Mouse (Mus musculus) forebrain, embryonic 16.5 days (tissue): ENCODE data around the gene Id3. TPM values are rescaled to one million over a fixed set of nuclear protein-coding genes. Genes with fewer than 3 reads are reported as not detected.

Experiments
- ATAC-seq: fragments of 200-750 bp; cut with Nextera tagmentation; 2 replicates; pipeline ENCODE4 v1.8.0; 2017; ENCODE audit warnings: mild to moderate bottlenecking, moderate library complexity
- H3K27ac ChIP-seq: fragments of 300-500 bp; sonication (generic); 2 replicates; pipeline ENCODE4 v1.5.1; 2014; ENCODE audit warnings: low read length, control low read depth
- H3K27me3 ChIP-seq: fragments of 300-500 bp; sonication (generic); replicated peaks from 2 replicates; pipeline ENCODE4 v1.6.1; 2014; ENCODE audit warnings: low read length; ENCODE audit not compliant: control insufficient read depth, insufficient read depth
- H3K36me3 ChIP-seq: fragments of 300-500 bp; sonication (generic); 2 replicates; pipeline ENCODE4 v1.6.1; 2014; ENCODE audit not compliant: control insufficient read depth, insufficient read depth
- H3K4me1 ChIP-seq: fragments of 300-500 bp; sonication (generic); replicated peaks from 2 replicates; pipeline ENCODE4 v1.6.1; 2014; ENCODE audit warnings: low read length; ENCODE audit not compliant: control insufficient read depth, insufficient read depth
- H3K4me2 ChIP-seq: fragments of 300-500 bp; sonication (generic); 2 replicates; pipeline ENCODE4 v1.6.1; 2014; ENCODE audit warnings: mild to moderate bottlenecking, low read length, control low read depth
- H3K4me3 ChIP-seq: fragments of 300-500 bp; sonication (generic); replicated peaks from 2 replicates; pipeline ENCODE4 v1.5.1; 2014; ENCODE audit warnings: mild to moderate bottlenecking, low read length, control low read depth
- H3K9ac ChIP-seq: fragments of 300-500 bp; sonication (generic); replicated peaks from 2 replicates; pipeline ENCODE4 v1.6.1; 2014; ENCODE audit warnings: low read depth, low read length, control low read depth
- H3K9me3 ChIP-seq: fragments of 300-500 bp; sonication (generic); 2 replicates; pipeline ENCODE4 v1.6.1; 2016; ENCODE audit warnings: low read length; ENCODE audit not compliant: control insufficient read depth
- WGBS: fragments of 180-500 bp; shearing (Covaris S2); extraction: QIAGEN DNeasy Blood & Tissue Kit; methylation state at CpG from one replicate; pipeline ENCODE4 v1.1.7; 2014; 5-methylcytosine and 5-hydroxymethylcytosine counted together
- polyA plus RNA-seq: library from polyadenylated mRNA; unstranded; fragments of >200 nt; fragmentation: Nextera tagmentation; extraction: Ambion mirVana; gene quantifications from 2 replicates; pipeline ENCODE4 v1.2.1, GENCODE M21; 2015

The Id3 gene
- polyA plus RNA-seq, 1 experiment from 2014 or later: 85.1 TPM

DNA sequence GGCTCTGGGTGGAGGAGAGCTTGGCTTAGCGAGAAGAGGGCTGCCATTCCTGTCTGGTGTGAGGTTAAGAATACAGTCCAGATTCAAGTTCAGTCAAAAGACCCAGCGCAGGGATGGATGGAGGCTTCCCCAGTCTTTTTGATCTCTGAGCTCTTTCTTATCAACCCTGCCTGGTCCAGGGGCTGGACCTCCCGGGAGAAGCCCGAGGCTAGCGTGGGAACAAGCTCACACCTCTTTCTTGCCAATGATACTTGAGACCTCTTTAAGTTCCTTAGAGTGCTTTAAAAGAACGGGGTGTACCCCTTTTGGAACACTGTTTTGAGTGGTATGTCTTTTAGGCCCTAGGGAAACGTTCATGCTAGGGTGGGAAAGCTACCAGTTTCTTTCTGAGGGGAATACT is 51.7 kb downstream of the Id3 start:
- Histone ChIP-seq H3K27ac (no peak overlapping the region), H3K36me3 (no peaks in the 10 kb centered on the region), H3K4me1 (no peaks in the 10 kb centered on the region), H3K4me2 (no peak overlapping the region), H3K9me3 (no peaks in the 10 kb centered on the region), H3K4me3 (no peak overlapping the region), H3K27me3 (no peaks in the 10 kb centered on the region), H3K9ac (no peak overlapping the region)
- WGBS: 64% methylated on average over 7 of the region's 7 CpGs
- ATAC-seq: no peak

Other genes starting within 250 kb of the Id3 start
- gene Cnr2, start 248.1 kb upstream of the Id3 start, polyA plus RNA-seq: 0.12 TPM in 1 of 2 replicates, not detected in the other
- 52.9 and 58.8 TPM in 2 replicates for gene Fuca1, start 222.8 kb upstream of the Id3 start, polyA plus RNA-seq
- gene Hmgcl, start 197.0 kb upstream of the Id3 start, polyA plus RNA-seq: 62.2 and 67.9 TPM in 2 replicates
- 34.7 and 44.1 TPM in 2 replicates for gene Gale, start 179.8 kb upstream of the Id3 start, polyA plus RNA-seq
- 169 and 197 TPM in 2 replicates for gene Lypla2, start 170.9 kb upstream of the Id3 start, polyA plus RNA-seq
- 56.0 and 56.1 TPM in 2 replicates for gene Pithd1, start 156.2 kb upstream of the Id3 start, polyA plus RNA-seq
- gene Eloa, start 121.7 kb upstream of the Id3 start, polyA plus RNA-seq: 32.5 and 36.2 TPM in 2 replicates
- gene Rpl11, start 90.1 kb upstream of the Id3 start, polyA plus RNA-seq: 281 and 302 TPM in 2 replicates
- gene E2f2, start 28.9 kb downstream of the Id3 start, polyA plus RNA-seq: 3.9 and 4.3 TPM in 2 replicates
- 3.7 and 4.1 TPM in 2 replicates for gene Asap3, start 62.9 kb downstream of the Id3 start, polyA plus RNA-seq
- gene Tcea3, start 104.2 kb downstream of the Id3 start, polyA plus RNA-seq: 0.44 and 1.2 TPM in 2 replicates
- 50.1 and 54.7 TPM in 2 replicates for gene Zfp46, start 141.2 kb downstream of the Id3 start, polyA plus RNA-seq
- 249 and 266 TPM in 2 replicates for gene Hnrnpr, start 167.4 kb downstream of the Id3 start, polyA plus RNA-seq